Mouse (Mus musculus): ENCODE results near the gene Pola2.

Gene Pola2

DNA sequence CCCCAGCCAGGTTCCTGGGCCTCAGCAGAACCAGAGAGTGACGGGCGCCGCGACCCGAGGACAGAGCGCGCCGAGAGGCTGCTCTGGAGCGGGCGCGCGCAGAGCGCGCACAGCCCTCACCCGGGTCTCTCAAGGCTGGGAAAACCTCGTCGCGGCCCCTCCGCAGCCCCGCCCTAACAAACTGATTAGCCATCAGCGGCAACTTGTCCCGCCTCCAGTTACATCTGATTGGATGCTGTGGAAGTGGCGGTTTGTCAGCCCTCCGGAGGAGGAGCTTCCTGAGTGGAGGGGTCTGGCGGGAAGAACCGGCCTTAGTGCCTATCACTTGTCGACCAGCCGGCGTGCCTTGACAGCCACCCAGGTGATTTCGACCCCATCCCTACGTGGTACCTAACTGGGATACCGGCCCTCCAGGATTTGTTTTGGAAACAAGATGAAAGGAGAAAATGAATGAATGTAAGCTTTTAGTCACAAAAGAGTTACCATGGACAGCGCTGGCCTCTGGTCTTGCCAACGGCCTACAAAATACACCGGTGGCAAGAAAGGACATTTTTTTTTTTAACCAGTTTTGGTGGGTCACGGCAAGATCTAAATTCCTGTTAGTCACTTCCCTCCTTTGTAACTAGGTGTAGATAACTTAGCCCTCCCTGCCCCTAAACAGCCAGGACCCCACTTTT, 69.9 kb downstream of the Pola2 start, which contains the start of gene Tigd3:
Gene Tigd3, minus strand, starts transcription at position 148 of the 677 bp plus-strand sequence.
- DNase-seq (ENCODE audit: low read depth): peak; percentile 96

DNA sequence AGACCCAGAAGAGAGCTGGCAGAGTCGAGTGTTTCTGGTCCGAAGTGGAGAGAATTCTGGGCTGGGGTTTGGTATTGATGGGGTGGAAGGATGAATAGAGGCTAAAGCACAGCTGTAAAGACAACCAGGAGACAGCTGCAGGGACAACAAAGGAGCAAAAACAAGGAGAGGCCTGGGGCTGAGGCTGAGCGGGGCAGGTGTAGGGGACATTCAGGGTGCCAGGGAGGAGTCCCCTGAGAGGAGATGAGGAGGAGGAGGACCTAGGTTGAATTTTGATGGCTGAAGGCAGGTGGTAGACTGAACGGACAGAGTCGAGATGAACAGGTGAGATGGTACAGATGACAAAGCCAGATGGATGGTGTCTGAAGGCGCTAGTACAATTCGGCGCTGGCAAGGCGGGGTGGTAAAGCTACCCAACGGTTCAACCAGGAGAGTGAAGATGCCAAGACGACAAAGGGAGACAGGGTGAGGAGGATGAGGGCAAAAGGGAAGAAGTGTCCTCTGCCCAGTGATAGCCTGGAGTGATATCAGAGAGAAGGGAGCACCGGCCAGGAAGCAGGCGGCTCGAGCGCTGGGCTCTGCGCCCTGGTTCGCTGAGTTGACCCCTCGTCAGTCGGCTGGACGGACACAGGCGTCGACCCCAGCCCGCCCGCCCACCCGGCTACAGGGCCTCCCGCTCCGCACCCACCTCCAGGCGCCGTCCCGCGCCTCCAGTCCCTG, 70.6 kb downstream of the Pola2 start:
- DNase-seq (ENCODE audit: low read depth): no peak

DNA sequence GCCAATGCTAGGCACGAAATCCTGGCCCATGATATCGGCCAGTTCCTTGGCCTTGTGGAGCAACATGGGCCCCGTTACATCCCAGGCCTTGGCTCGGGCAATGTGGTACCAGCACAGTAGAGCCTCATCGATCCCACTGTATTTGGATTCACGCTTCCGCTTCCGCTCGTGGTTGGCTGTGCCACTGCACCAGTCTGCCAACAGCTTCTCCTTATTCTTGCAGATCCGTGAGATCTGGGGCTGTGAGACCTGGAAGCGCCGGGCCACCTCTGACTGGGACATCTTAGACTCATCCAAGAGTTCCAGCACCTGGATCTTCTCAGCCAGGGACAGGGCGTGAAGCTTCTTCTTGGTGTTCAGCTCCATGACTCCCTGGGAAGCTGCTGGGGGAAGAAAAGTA, 71.3 kb downstream of the Pola2 start:
- DNase-seq (ENCODE audit: low read depth): no peak

DNA sequence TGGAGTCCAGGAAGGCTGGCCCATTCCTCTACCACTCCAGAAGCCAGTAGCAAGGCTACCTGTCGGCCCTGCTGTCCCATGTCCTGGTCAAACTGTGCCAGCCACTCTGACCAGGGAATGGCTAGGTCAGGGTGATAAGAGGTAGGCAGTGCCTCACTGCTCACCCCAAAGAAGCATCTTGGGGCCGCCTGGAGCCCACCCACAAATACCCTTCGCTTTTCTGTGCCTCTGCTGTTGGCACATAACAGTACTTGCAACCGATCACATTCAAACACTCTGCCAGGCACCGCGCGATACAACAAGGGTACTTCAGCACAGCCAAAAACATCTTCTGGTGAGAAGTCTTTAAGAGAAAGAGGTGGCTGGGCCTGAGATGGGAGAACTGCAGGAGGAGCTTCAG, 71.7 kb downstream of the Pola2 start:
- DNase-seq (ENCODE audit: low read depth): no peak

DNA sequence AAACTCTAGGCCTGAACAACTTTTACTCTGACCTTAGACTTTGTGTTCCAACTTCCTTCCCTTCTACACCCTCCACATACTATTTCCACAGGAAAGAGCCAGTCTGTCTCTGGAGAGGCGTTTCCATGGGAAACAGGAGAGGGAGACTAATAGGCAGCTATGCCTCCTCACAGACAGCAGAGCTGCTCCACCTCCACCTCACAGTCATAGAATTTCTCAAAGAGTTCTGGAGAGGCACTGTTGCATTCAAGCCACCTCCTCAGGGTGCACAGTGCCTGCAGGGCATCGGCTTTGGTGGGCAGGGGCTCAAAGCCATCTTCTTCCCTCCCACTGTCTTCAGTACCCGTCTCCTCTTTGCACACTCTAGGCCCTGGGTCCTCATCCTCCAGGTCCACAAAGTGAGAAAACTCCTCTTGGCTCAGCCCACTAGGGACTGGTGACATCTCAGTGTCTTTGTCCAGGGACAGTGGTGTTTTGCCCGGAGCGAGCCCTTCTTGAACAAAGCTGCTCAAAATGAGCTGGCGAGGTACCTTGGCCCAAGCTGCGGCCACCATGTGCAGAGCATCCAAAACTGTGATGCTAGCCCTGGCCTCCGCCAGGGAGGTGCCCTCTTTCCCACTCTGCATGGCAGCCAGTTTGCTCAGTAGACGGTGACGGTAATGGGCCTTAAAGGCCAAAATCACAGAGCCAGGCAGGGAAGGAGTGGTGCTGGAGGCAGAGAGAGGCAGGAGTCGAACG, 72.3 kb downstream of the Pola2 start:
- DNase-seq (ENCODE audit: low read depth): no peak
